Mouse (Mus musculus): ENCODE data around the gene Arl9. TPM values are rescaled to one million over a fixed set of nuclear protein-coding genes. Genes with fewer than 3 reads are reported as not detected.
A peak's percentile ranks its signal among the peaks of the same experiment; 100 is the strongest.

Gene Arl9
- not detected in 2 replicates for total RNA-seq (2012; rRNA removed)

DNA sequence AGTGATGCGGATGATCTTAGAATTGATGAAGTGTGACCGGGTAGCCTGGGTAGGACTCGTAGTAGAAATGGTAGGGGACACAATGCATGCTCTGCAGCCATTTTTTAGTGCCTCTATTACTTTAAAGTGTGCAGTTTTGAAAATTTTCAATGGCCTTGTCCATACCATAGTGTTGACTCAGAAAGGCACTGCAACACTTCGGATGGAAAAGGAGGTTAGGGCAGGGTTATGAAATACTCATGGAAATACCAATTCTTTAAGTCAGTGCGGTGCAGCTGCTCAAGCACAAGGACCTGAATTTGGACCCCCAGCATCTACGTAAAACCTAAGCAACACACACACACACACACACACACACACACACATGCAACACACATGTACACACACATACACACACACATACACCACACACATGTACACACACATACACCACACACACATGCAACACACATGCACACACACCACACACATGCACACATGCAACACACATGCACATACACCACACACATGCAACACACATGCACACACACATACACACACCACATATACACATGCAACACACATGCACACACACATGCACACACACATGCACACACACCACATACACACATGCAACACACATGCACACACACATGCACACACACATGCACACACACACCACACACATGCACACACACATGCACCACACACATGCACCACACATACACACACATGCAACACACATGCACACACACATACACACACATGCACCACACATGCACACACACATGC, at the start of gene Arl9:
Gene Arl9 (plus strand): TSS at position 5 of the 771 bp plus-strand sequence.
- H3K4me3 ChIP-seq (ENCODE audit: insufficient read depth in 1 of 2, low read depth in 1 of 2, low read length in 2 of 2, poor library complexity in 1 of 2, severe bottlenecking in 1 of 2), result no peak within 1 kb of the TSS
- no peak within 1 kb of the TSS; the same call in 1 of the 2 replicates for H3K27ac ChIP-seq (ENCODE audit: insufficient read depth, low read depth, low read length, poor library complexity, severe bottlenecking)
- no peak within 1 kb of the TSS for H3K9ac ChIP-seq (ENCODE audit: insufficient read depth, low read depth, low read length, poor library complexity, severe bottlenecking)
- no peak for DNase-seq (ENCODE audit: low read depth, low spot score)
- in situ Hi-C loops (cut with MboI; ENCODE audit: low sequenced_read_pairs in 2 of 2, unreplicated experiment in 2 of 2), result no loop called here
- 0 out of 4 replicates have a peak, but pooled peaks cover 0 to 2% of the 10 kb centered on the region in 2 experiments for H3K4me1 ChIP-seq (ENCODE audit: control insufficient read depth in 2 of 2, insufficient read depth in 2 of 2, low read length in 2 of 2, poor library complexity in 1 of 2)
- H3K36me3 ChIP-seq (ENCODE audit: control insufficient read depth, insufficient read depth, low read length, poor library complexity, severe bottlenecking), result no peaks in the 10 kb centered on the region; the same call in 1 of the 2 replicates
- H3K9me3 ChIP-seq (ENCODE audit: control insufficient read depth, insufficient read depth, low read depth, low read length), result no peaks in the 10 kb centered on the region
- TF ChIP-seq HCFC1 (IDR thresholded peaks at IDR 0.05; ENCODE audit: borderline replicate concordance, insufficient read depth, low read length), result no peak
- TF ChIP-seq ZC3H11A (IDR thresholded peaks at IDR 0.05; ENCODE audit: borderline replicate concordance, low read depth, low read length), result no peak
- no peak for TF ChIP-seq ZNF384 (IDR thresholded peaks at IDR 0.05; ENCODE audit: low read depth, low read length)
- no peak for TF ChIP-seq MAFK (IDR thresholded peaks at IDR 0.05; ENCODE audit: insufficient read depth, low read depth, low read length)
- TF ChIP-seq CHD2 (IDR thresholded peaks at IDR 0.05; ENCODE audit: low read depth, low read length), result no peak

GRCm38 (mm10) chr5:76954271-76954900, 49.5 kb upstream of the Arl9 start:
- H3K4me3 ChIP-seq (ENCODE audit: insufficient read depth in 1 of 2, low read depth in 1 of 2, low read length in 2 of 2, poor library complexity in 1 of 2, severe bottlenecking in 1 of 2), result no peak overlapping the region; a peak in 1 of 4 replicates
- H3K9ac ChIP-seq (ENCODE audit: insufficient read depth, low read depth, low read length, poor library complexity, severe bottlenecking), result peak overlapping the region; percentile 61; the same call in 1 of the 2 replicates
- TF ChIP-seq MAFK (IDR thresholded peaks at IDR 0.05; ENCODE audit: insufficient read depth, low read depth, low read length) (no peak), ZNF384 (IDR thresholded peaks at IDR 0.05; ENCODE audit: low read depth, low read length) (no peak), CHD2 (IDR thresholded peaks at IDR 0.05; ENCODE audit: low read depth, low read length) (no peak), HCFC1 (IDR thresholded peaks at IDR 0.05; ENCODE audit: borderline replicate concordance, insufficient read depth, low read length) (no peak), ZC3H11A (IDR thresholded peaks at IDR 0.05; ENCODE audit: borderline replicate concordance, low read depth, low read length) (no peak)
- H3K4me1 ChIP-seq (ENCODE audit: control insufficient read depth in 2 of 2, insufficient read depth in 2 of 2, low read length in 2 of 2, poor library complexity in 1 of 2), result peaks cover 3 to 9% of the 10 kb centered on the region in 2 experiments; a peak in 2 of 4 replicates
- peaks cover 35% of the 10 kb centered on the region for H3K36me3 ChIP-seq (ENCODE audit: control insufficient read depth, insufficient read depth, low read length, poor library complexity, severe bottlenecking)
- in situ Hi-C loops (cut with MboI; ENCODE audit: low sequenced_read_pairs in 2 of 2, unreplicated experiment in 2 of 2), result no loop called here
- no peaks in the 10 kb centered on the region for H3K9me3 ChIP-seq (ENCODE audit: control insufficient read depth, insufficient read depth, low read depth, low read length)
- no peak overlapping the region for H3K27ac ChIP-seq (ENCODE audit: insufficient read depth, low read depth, low read length, poor library complexity, severe bottlenecking)
- no peak for DNase-seq (ENCODE audit: low read depth, low spot score)

DNA sequence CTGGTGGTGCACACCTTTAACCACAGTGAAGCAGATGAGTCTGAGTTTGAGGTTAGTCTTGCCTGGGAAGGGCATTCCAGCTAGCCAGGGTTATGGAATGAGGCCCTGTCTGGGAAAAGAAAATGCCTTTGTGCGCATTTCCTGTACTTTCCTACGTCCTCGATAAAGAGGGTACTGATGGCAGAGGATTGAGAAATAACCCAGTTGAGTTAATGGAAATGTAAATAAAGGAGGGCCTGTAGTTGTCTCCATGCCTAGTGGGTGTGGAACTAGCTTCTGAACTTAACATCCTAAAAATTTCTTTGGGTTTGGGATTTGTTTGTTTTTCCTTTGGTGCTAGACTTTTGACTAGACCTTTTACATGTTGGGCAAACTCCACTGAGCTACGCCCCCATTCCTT, 48.4 kb upstream of the Arl9 start:
- TF ChIP-seq CHD2 (IDR thresholded peaks at IDR 0.05; ENCODE audit: low read depth, low read length) (no peak), HCFC1 (IDR thresholded peaks at IDR 0.05; ENCODE audit: borderline replicate concordance, insufficient read depth, low read length) (no peak), ZC3H11A (IDR thresholded peaks at IDR 0.05; ENCODE audit: borderline replicate concordance, low read depth, low read length) (no peak), MAFK (IDR thresholded peaks at IDR 0.05; ENCODE audit: insufficient read depth, low read depth, low read length) (no peak), ZNF384 (IDR thresholded peaks at IDR 0.05; ENCODE audit: low read depth, low read length) (no peak)
- Histone ChIP-seq H3K4me3 (ENCODE audit: insufficient read depth in 1 of 2, low read depth in 1 of 2, low read length in 2 of 2, poor library complexity in 1 of 2, severe bottlenecking in 1 of 2) (peak overlapping the region in 1 of 2 experiments; percentile 2; a peak in 1 of 4 replicates), H3K27ac (ENCODE audit: insufficient read depth, low read depth, low read length, poor library complexity, severe bottlenecking) (peak overlapping the region; percentile 24; the same call in 1 of the 2 replicates), H3K36me3 (ENCODE audit: control insufficient read depth, insufficient read depth, low read length, poor library complexity, severe bottlenecking) (peaks cover 44% of the 10 kb centered on the region), H3K9me3 (ENCODE audit: control insufficient read depth, insufficient read depth, low read depth, low read length) (no peaks in the 10 kb centered on the region), H3K9ac (ENCODE audit: insufficient read depth, low read depth, low read length, poor library complexity, severe bottlenecking) (peak overlapping the region; percentile 55; the same call in 1 of the 2 replicates), H3K4me1 (ENCODE audit: control insufficient read depth in 2 of 2, insufficient read depth in 2 of 2, low read length in 2 of 2, poor library complexity in 1 of 2) (peaks cover 3 to 9% of the 10 kb centered on the region in 2 experiments; a peak in 2 of 4 replicates)
- in situ Hi-C loops (cut with MboI; ENCODE audit: low sequenced_read_pairs in 2 of 2, unreplicated experiment in 2 of 2), result no loop called here
- DNase-seq (ENCODE audit: low read depth, low spot score), result no peak

GRCm38 (mm10) chr5:76957954-76958353, 45.9 kb upstream of the Arl9 start:
- peak; percentile 49 for DNase-seq (ENCODE audit: low read depth, low spot score)
- Histone ChIP-seq H3K9ac (ENCODE audit: insufficient read depth, low read depth, low read length, poor library complexity, severe bottlenecking) (no peak overlapping the region; the same call in 1 of the 2 replicates), H3K9me3 (ENCODE audit: control insufficient read depth, insufficient read depth, low read depth, low read length) (no peaks in the 10 kb centered on the region), H3K36me3 (ENCODE audit: control insufficient read depth, insufficient read depth, low read length, poor library complexity, severe bottlenecking) (peaks cover 60% of the 10 kb centered on the region), H3K4me3 (ENCODE audit: insufficient read depth in 1 of 2, low read depth in 1 of 2, low read length in 2 of 2, poor library complexity in 1 of 2, severe bottlenecking in 1 of 2) (no peak overlapping the region), H3K4me1 (ENCODE audit: control insufficient read depth in 2 of 2, insufficient read depth in 2 of 2, low read length in 2 of 2, poor library complexity in 1 of 2) (peaks cover 3 to 9% of the 10 kb centered on the region in 2 experiments; a peak in 2 of 4 replicates), H3K27ac (ENCODE audit: insufficient read depth, low read depth, low read length, poor library complexity, severe bottlenecking) (no peak overlapping the region)
- in situ Hi-C loops (cut with MboI; ENCODE audit: low sequenced_read_pairs in 2 of 2, unreplicated experiment in 2 of 2), result no loop called here
- no peak for TF ChIP-seq ZNF384 (IDR thresholded peaks at IDR 0.05; ENCODE audit: low read depth, low read length)
- TF ChIP-seq CHD2 (IDR thresholded peaks at IDR 0.05; ENCODE audit: low read depth, low read length), result no peak
- TF ChIP-seq MAFK (IDR thresholded peaks at IDR 0.05; ENCODE audit: insufficient read depth, low read depth, low read length), result no peak
- TF ChIP-seq HCFC1 (IDR thresholded peaks at IDR 0.05; ENCODE audit: borderline replicate concordance, insufficient read depth, low read length), result no peak
- no peak for TF ChIP-seq ZC3H11A (IDR thresholded peaks at IDR 0.05; ENCODE audit: borderline replicate concordance, low read depth, low read length)
